Mouse (Mus musculus) frontal cortex, postnatal 14 days (tissue): ENCODE results near the gene Kctd17.

ENCODE experiments used
- DNase-seq, 2 experiments: peaks; one replicate each; pipeline ENCODE4 v3.0.0; 2022; ENCODE audit warnings: low spot score in 2 of 2

Gene Kctd17

GRCm38 (mm10) chr15:78447746-78448535 lies 19.6 kb downstream of the Kctd17 start:
- DNase-seq = peak; percentile 84 to 94

GRCm38 (mm10) chr15:78449131-78449530 lies 20.8 kb downstream of the Kctd17 start:
- no peak for DNase-seq

DNA sequence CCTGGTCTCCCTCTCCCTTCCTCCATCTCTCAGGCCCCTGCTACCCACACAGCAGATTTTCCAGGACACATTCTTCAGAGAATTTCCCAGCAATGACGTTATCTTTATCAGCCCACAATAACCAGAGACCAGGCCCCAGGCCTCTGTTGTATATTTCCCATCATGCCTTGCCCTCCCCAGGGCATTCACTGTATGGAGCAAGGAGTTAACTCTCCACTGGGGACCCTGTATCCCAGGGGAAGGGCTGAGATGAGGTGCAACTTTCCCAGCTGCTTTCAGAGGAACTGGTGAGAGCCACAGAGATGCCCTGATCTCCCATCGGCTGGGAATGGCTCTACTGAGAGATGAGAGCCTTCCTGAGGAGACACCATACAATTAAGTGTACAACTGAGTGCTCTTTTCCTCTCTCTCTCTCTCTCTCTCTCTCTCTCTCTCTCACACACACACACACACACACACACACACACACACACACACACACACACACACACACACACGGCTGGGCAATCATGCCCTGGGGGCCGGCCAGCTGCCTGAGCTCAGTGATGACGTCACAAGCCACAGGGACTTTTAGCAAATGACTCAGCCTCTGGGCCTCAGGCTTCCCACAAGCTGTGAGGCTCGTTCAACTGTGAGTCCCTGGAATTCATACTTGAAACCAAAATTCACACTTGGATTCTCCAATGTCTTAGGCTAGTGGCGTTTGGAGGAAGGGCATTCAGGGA lies 21.5 kb downstream of the Kctd17 start:
- DNase-seq = no peak

DNA sequence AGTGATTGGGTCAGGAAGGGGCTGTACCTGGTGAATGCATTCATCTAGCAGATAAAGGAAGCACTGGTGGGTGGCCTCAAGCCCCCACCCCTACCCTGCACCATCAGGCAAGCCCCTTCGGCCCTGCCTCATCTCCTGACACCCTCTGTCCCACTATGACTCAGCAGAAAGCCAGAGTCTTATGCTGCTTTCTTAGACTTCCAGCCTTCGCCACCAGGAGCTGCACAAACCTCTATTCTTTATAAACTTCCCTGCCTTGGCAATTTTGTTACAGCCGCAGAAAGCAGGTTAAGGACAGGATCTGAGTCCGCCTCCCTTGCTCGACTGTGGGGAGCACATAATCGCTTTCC lies 22.0 kb downstream of the Kctd17 start:
- DNase-seq = no peak

- DNase-seq = no peak
Measured at GRCm38 (mm10) chr15:78451201-78451600, 22.8 kb downstream of the Kctd17 start.

DNA sequence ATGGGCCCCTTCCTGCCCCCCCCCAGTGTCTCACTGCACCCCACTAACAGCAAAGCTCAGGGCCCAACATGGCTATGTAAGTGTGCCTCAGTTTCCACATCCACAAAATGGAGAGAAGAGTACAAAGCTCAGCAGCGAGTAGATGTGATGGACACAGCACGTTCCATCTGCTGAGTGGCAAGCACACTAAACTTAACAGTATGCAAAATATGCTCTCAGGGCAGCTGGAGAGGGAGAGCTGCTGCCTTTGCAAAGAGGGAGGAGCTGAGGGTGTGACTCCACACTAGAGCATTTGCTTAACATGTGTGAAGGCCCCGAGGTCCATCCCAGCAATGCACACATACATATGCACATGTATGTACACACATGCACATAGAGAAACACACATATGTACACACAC lies 24.6 kb downstream of the Kctd17 start:
- DNase-seq = no peak

DNA sequence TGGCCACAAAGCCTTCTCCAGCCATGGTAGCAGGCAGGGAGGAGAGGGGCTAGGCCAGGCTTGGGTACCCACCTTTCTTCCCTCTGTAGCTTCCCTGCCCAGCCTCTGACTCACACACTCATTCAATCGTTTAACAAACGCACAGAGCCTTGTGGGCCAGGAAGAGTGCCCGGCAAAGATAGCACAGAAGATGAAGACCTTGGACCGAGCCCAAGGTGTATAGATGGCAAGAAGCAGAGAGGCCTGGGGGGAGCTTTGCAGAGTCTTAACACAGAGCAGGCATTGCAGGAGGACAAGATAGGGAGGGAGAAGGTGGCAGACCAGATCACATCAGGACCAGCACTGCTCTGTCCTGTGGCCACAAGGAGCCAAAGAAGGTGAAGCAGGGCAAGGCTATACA lies 26.8 kb downstream of the Kctd17 start:
- no peak for DNase-seq

GRCm38 (mm10) chr15:78456051-78456450 lies 27.7 kb downstream of the Kctd17 start:
- DNase-seq = no peak

DNA sequence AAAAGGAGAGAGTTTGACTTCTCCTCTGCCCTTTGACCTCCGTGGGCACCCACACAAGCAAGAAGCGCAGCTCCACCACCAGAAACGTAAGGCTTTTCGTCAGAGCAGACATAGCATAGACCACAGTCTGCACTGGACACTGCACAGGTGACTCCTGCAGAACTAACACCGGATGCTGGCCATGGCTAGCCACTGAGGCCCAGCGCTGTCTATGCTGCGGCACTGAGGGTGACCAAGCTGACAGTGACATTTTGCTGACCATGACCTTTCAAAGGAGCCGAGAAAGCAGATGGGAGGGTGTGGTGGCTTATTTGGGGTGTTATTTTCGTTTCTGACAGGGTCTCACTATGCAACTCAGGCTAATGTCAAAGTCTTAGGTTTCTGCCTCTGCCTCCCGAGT lies 28.8 kb downstream of the Kctd17 start:
- no peak for DNase-seq

DNA sequence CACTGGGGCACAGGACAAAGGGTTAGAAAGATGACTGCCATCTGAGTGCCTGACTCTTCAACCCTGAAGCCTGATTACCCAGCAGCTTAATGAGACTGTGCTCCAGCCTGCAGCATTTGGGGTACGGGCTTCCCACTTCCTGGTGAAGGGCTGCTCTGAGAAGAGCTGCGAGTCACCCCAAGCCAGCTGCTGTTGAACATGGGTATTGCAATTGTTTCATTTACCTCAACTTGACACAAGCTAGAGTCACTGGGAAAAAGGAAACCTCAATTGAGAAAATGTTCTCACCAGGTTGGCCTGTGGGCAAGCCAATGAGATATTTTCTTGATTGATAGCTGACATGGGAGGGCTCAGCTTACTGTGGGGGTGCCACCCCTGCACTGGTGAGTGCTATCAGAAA lies 34.6 kb downstream of the Kctd17 start:
- no peak for DNase-seq

DNA sequence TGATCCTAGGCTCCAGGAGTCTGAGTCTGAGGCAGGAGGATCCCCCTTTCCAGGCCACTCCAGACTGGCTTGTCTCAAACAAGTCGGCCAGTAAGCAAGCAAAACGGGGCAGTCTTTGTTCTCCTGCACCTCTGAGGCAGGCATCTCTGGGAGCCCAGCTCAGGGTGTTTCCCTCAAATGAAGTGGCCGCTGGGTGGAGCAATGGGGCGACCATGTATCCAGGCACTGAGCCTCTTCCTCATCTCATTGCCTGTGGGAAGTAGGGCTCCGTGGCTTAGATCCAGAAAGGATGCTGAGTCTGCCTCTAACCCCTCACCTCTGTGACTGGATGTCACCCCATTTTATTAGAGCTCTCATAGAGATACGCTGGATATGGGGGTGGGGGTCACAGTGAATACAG lies 38.4 kb downstream of the Kctd17 start:
- DNase-seq = no peak

GRCm38 (mm10) chr15:78467570-78467969 lies 39.2 kb downstream of the Kctd17 start:
- no peak for DNase-seq

GRCm38 (mm10) chr15:78468379-78468937 lies 40.1 kb downstream of the Kctd17 start, which contains the start of gene Tmprss6:
Tmprss6 (minus strand) TSS chr15:78468634.
- no peak for DNase-seq

DNA sequence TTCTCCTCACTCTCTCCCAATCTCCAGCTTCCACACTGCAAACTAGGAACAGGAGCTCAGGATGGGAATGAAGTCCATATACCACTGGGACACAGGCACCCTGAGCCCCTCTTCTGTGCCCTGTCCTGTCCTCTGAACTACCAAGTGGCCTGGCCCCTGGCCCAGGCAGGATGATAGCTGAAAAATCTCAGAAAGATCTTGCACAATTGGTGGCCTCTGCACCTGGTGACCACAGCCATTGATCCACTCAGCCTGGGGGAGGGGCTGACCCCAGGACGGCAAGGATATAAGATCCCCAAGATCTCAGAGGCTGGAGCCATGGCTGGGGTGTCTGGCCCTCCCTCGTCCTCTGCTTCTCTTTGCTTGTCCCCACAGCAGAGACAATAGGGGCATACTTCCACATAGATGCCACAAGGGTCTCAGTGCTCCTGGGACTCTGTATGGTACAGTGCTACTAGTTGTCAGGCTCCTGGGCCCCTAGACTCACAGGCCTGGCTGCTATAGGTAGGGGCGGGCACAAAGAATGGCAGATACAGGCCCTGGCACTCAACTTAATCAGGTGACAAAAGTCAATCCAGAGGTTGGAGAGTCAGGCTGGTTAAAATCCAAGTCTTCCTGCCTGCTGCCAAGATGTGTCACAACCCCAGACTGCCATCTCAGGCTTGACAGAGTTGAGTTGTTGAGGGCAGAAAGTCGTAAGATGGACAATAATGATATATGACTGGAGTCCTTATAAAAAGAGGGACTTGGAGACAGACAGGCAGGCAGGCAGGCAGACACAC lies 42.3 kb downstream of the Kctd17 start:
- no peak for DNase-seq

DNA sequence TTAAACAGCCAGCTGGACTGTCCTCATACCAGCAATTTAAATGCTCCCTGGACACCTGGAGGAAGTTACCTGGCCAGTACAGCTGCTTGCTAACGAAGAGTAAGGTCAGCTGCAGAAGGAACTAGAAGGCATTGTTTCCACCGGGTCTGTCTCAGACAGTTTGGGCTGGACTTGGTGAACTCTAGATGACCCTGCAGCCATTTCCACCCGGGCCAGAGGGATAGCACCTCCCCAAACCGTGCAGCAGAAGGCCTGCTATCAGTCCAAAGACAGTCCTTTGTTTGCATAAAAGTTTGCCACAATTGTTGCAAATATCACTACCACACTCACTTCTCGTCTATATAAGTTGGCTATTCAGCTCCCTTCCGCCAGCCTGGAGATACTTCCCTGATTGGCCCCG lies 43.5 kb downstream of the Kctd17 start:
- no peak for DNase-seq

- no peak for DNase-seq
Measured at GRCm38 (mm10) chr15:78473442-78473841, 45.1 kb downstream of the Kctd17 start.

GRCm38 (mm10) chr15:78475604-78476031 lies 47.3 kb downstream of the Kctd17 start:
- DNase-seq = no peak

GRCm38 (mm10) chr15:78476878-78477277 lies 48.5 kb downstream of the Kctd17 start:
- no peak for DNase-seq

- no peak for DNase-seq
Measured at GRCm38 (mm10) chr15:78478073-78478472, 49.7 kb downstream of the Kctd17 start.

- DNase-seq = no peak
Measured at GRCm38 (mm10) chr15:78479470-78479869, 51.1 kb downstream of the Kctd17 start.

DNA sequence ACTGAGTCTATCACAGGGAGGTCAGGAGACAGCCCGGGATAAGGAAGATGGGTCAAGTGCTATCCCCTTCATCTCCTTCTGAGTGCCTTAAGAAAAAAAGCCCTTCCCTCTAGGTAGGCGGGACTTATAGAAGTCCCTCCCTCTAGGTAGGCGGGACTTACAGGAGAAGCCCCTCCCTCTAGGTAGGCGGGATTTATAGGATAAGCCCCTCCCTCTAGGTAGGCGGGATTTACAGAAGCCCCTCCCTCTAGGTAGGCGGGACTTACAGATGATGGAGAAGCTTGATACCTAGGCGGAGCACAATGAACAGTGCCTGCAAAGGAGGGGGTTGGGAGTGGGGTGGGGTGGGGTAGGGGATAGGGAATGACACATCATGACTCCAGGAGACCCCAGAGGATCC lies 51.7 kb downstream of the Kctd17 start:
- no peak for DNase-seq

GRCm38 (mm10) chr15:78480991-78481390 lies 52.6 kb downstream of the Kctd17 start:
- no peak for DNase-seq
